Mouse (Mus musculus) thymus, adult 2 months (tissue): ENCODE measurements around the gene Mslnl. TPM values are rescaled to one million over a fixed set of nuclear protein-coding genes. Genes with fewer than 3 reads are reported as not detected.
"Not testable (repeated sequence)": the region's sequence is repeated elsewhere in the genome, so short reads cannot be mapped to it uniquely, and the experiment has no call there.

Source experiments
- DNase-seq: peaks from one replicate; pipeline ENCODE4 v3.0.0; 2021
- H3K27ac ChIP-seq: fragments of 200-500 bp; 2 replicates; pipeline ENCODE4 v1.5.1; 2012; ENCODE audit warnings: low read length, control low read depth; ENCODE audit not compliant: control insufficient read depth, insufficient read depth
- H3K27me3 ChIP-seq: fragments of 200-500 bp; 2 replicates; pipeline ENCODE4 v1.6.1; 2012; ENCODE audit warnings: mild to moderate bottlenecking, low read length, moderate library complexity, mixed read lengths; ENCODE audit not compliant: control insufficient read depth, insufficient read depth
- H3K36me3 ChIP-seq: fragments of 200-500 bp; 2 replicates; pipeline ENCODE4 v1.6.1; 2012; ENCODE audit warnings: mild to moderate bottlenecking, low read length, moderate library complexity; ENCODE audit not compliant: control insufficient read depth, insufficient read depth
- H3K4me1 ChIP-seq: fragments of 200-500 bp; replicated peaks from 2 replicates; pipeline ENCODE4 v1.6.1; 2012; ENCODE audit warnings: low read length; ENCODE audit not compliant: control insufficient read depth, insufficient read depth
- H3K4me3 ChIP-seq: fragments of 200-500 bp; 2 replicates; pipeline ENCODE4 v1.5.1; 2012; ENCODE audit warnings: mild to moderate bottlenecking, low read length, control low read depth, moderate library complexity; ENCODE audit not compliant: control insufficient read depth, insufficient read depth
- CTCF ChIP-seq: fragments of 200-500 bp; IDR thresholded peaks from 2 replicates; pipeline ENCODE4 v1.5.1; 2012; ENCODE audit warnings: mild to moderate bottlenecking, control low read depth, low read length, moderate library complexity, borderline replicate concordance; ENCODE audit not compliant: control insufficient read depth, poor library complexity, insufficient read depth; ENCODE audit errors: extremely low read depth
- POLR2A ChIP-seq: fragments of 200-500 bp; IDR thresholded peaks from 2 replicates; pipeline ENCODE4 v1.6.1; 2012; ENCODE audit warnings: mild to moderate bottlenecking, low read length, control low read depth, moderate library complexity; ENCODE audit not compliant: control insufficient read depth, poor library complexity, insufficient read depth; ENCODE audit errors: extremely low read depth
- WGBS: fragments of 180-500 bp; shearing (Covaris S2); methylation state at CpG from one replicate; pipeline ENCODE4 v1.1.7; 2018; 5-methylcytosine and 5-hydroxymethylcytosine counted together
- polyA plus RNA-seq: library from polyadenylated mRNA; depleted of rRNA; stranded (reverse); fragments of >200 nt; gene quantifications from 2 replicates; pipeline ENCODE4 v1.2.3, GENCODE M21; 2012

The Mslnl gene
- polyA plus RNA-seq, 1 experiment: 0.69 TPM

- 78% methylated on average over 7 of the region's 7 CpGs for WGBS
- no peak for DNase-seq
- no peaks in the 10 kb centered on the region for H3K4me1 ChIP-seq
- no peak overlapping the region for H3K4me3 ChIP-seq
- no peaks in the 10 kb centered on the region for H3K36me3 ChIP-seq
- H3K27me3 ChIP-seq: no peaks in the 10 kb centered on the region
- H3K27ac ChIP-seq: no peak overlapping the region
- TF ChIP-seq POLR2A (no peak), CTCF (no peak)
Observed at GRCm38 (mm10) chr17:25738861-25739260, 3.0 kb downstream of the Mslnl start.

GRCm38 (mm10) chr17:25741471-25741870, 5.6 kb downstream of the Mslnl start:
- not testable (repeated sequence) for H3K4me1 ChIP-seq, DNase-seq, H3K27me3 ChIP-seq, H3K27ac ChIP-seq, H3K4me3 ChIP-seq, H3K36me3 ChIP-seq
- WGBS: 82% methylated on average over 12 of the region's 12 CpGs

GRCm38 (mm10) chr17:25743831-25744230, 8.0 kb downstream of the Mslnl start:
- no peak overlapping the region for H3K4me3 ChIP-seq
- WGBS: 94% methylated on average over 9 of the region's 9 CpGs
- H3K27ac ChIP-seq: no peak overlapping the region
- no peak for DNase-seq
- H3K27me3 ChIP-seq: no peaks in the 10 kb centered on the region
- TF ChIP-seq POLR2A: no peak
- no peak for TF ChIP-seq CTCF
- no peaks in the 10 kb centered on the region for H3K36me3 ChIP-seq
- H3K4me1 ChIP-seq: no peaks in the 10 kb centered on the region

- no peaks in the 10 kb centered on the region for H3K36me3 ChIP-seq
- no peaks in the 10 kb centered on the region for H3K27me3 ChIP-seq
- TF ChIP-seq CTCF (no peak), POLR2A (no peak)
- 81% methylated on average over 10 of the region's 10 CpGs for WGBS
- no peak overlapping the region for H3K4me3 ChIP-seq
- no peak overlapping the region for H3K27ac ChIP-seq
- H3K4me1 ChIP-seq: no peaks in the 10 kb centered on the region
- no peak for DNase-seq
Observed at GRCm38 (mm10) chr17:25744311-25744710, 8.5 kb downstream of the Mslnl start.

- H3K27ac ChIP-seq: no peak overlapping the region
- no peak overlapping the region for H3K4me3 ChIP-seq
- no peaks in the 10 kb centered on the region for H3K4me1 ChIP-seq
- 93% methylated on average over 4 of the region's 4 CpGs for WGBS
- no peak for DNase-seq
- no peaks in the 10 kb centered on the region for H3K36me3 ChIP-seq
- TF ChIP-seq POLR2A (no peak), CTCF (no peak)
- no peaks in the 10 kb centered on the region for H3K27me3 ChIP-seq
Observed at GRCm38 (mm10) chr17:25748238-25748637, 12.4 kb downstream of the Mslnl start.

GRCm38 (mm10) chr17:25749314-25749713, 13.5 kb downstream of the Mslnl start:
- Histone ChIP-seq H3K4me1 (no peaks in the 10 kb centered on the region), H3K36me3 (no peaks in the 10 kb centered on the region), H3K4me3 (no peak overlapping the region), H3K27ac (no peak overlapping the region), H3K27me3 (no peaks in the 10 kb centered on the region)
- no peak for DNase-seq
- TF ChIP-seq CTCF (no peak), POLR2A (no peak)
- 90% methylated on average over 6 of the region's 6 CpGs for WGBS

GRCm38 (mm10) chr17:25751446-25751845, 15.6 kb downstream of the Mslnl start:
- H3K27ac ChIP-seq: no peak overlapping the region
- no peaks in the 10 kb centered on the region for H3K4me1 ChIP-seq
- H3K36me3 ChIP-seq: no peaks in the 10 kb centered on the region
- H3K27me3 ChIP-seq: no peaks in the 10 kb centered on the region
- WGBS: 42% methylated on average over 5 of the region's 5 CpGs
- DNase-seq: no peak
- H3K4me3 ChIP-seq: no peak overlapping the region
- no peak for TF ChIP-seq POLR2A

- WGBS: 94% methylated on average over 9 of the region's 9 CpGs
- H3K36me3 ChIP-seq: no peaks in the 10 kb centered on the region
Observed at GRCm38 (mm10) chr17:25754241-25754640, 18.4 kb downstream of the Mslnl start, which contains the start of gene Msln. TSS of gene Msln (minus strand) at chr17:25754378.

More at GRCm38 (mm10) chr17:25754241-25754640, 18.4 kb downstream of the Mslnl start, which contains the start of gene Msln:
- Histone ChIP-seq H3K27ac (no peak within 1 kb of the TSS), H3K4me1 (no peaks in the 10 kb centered on the region), H3K27me3 (no peaks in the 10 kb centered on the region), H3K4me3 (no peak within 1 kb of the TSS)
- no peak for DNase-seq
- TF ChIP-seq POLR2A (no peak), CTCF (no peak)
